Mouse (Mus musculus) embryo, embryonic 11.5 days (tissue): ENCODE data around the gene Slc44a4.
"Not testable (repeated sequence)": the region's sequence is repeated elsewhere in the genome, so short reads cannot be mapped to it uniquely, and the experiment has no call there.

Experiments
- DNase-seq: peaks from one replicate; pipeline ENCODE4 v3.0.0-alpha.2; 2012; ENCODE audit warnings: low read depth, low spot score

The Slc44a4 gene

DNA sequence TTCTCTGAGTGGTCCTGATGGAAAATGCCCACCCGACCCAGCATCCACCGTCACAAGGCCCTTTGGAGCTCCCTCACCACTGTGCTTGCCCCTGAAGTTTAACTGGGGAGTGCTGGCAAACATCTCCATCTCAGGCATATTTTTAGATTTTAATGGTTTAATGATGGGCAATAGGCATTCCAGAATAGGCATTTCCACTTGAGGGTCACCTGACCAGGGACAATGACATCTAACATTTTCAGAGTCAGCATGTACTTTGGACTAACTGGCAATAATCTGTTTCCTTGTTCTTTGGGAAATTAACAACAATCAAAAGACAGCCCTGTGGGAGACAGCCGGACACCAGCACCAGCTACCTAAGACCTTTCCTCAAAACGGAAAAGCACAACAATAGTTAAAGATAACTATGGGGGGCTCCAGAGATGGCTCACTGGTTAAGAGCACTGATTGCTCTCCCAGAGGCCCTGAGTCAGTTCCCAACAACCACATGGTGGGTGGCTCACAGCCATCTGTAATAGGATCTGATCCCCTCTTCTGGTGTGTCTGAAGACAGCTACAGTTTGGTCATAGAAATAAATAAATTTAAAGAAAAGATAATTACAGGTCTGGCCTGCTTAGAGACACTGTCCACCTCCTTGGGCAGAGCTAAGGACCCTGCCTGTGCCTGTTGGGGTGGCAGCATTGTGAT lies 29.0 kb downstream of the Slc44a4 start:
- DNase-seq = no peak

- no peak for DNase-seq
Observed at GRCm38 (mm10) chr17:34944362-34944761, 30.1 kb downstream of the Slc44a4 start.

GRCm38 (mm10) chr17:34946486-34947140 lies 32.3 kb downstream of the Slc44a4 start:
- DNase-seq = no peak

DNA sequence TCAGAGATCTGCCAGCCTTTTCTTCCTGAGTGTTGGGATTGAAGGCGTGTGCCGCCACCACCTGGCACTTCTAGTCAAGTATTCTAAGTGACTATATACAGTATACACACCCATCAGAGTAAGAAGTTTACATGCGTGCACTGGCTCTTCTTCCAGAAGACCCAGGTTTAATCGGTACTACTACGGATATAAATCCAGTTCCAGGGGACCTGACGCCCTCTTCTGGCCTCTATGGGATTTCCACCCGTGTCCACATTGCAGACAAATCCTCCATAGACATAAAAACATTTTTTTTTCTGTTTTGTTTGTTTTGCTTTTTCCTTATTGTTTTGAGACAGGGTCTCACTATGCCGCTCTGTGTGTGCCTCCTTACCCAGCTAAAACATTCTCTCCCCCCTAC lies 33.3 kb downstream of the Slc44a4 start:
- DNase-seq = no peak

DNA sequence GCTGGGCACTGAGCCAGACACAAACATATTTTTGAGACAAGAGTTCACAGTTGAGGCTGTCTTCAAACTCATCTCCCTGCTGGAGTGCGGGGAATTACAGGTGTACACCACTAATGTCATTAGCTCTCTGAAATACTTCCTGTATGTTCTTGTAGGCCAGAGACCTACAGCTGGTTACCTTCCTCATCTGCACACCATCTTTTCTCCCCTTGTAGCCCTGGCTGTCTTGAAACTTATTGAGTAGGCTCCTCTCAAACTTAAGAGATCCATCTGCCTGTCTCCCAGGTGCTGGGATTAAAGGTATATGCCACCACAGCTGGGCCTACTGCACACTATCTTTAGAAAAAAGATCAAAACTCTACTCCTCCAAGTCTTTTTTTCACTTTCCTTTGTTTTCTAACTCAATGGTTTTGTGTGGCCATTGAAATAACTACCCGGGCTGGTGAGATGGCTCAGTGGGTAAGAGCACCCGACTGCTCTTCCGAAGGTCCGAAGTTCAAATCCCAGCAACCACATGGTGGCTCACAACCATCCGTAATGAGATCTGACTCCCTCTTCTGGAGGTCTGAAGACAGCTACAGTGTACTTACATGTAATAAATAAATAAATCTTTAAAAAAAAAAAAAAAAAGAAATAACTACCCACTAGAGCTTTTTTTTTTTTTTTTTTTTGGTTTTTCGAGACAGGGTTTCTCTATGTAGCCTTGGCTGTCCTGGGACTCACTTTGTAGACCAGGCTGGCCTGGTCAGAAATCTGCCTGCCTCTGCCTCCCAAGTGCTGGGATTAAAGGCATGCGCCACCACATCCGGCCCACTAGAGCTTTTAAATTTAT lies 34.7 kb downstream of the Slc44a4 start:
- DNase-seq = not testable (repeated sequence)

- DNase-seq = no peak
Observed at GRCm38 (mm10) chr17:34949553-34949969, 35.3 kb downstream of the Slc44a4 start.

DNA sequence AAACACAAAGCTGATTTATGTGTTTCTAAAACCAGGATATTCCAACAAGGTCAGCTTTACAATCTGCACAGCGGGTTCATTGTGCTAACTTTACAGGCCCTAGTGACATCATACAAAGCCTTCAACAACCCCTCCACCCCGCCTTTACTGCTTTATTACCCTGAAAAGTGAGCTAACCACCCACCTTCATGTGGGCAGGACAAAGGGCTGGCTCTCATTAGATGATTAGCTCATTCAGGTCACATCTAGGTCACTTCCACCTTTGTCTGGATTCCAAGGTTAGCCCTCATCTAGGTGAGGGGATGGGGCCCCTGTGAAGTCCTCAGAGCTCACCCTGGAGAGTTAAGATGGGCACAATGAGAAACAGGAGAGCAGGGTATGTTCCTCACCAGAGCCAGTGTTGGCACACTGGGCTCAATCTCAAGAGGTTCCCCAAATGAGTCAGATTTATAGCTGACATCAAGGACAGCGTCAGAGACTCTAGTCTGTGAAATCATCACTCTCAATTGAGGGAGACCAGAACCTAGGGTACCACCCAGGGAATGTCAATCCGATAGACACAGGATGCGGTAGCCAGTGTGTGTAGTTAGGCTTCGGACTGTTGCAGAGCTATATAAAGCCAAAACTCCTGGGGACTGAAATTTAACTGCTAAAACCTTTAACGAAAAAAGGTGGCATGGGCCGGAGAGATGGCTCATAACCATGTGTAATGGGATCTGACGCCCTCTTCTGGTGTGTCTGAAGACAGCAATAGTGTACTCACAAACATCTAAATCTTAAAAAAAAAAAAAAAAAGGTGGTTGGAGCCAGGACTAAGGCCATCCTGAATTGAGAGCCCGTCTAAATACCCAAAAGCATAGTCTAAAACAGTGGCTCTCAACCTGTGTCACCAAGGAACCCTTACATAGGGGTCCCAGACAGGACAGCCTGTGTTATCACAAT lies 36.5 kb downstream of the Slc44a4 start:
- no peak for DNase-seq

- DNase-seq = no peak
Observed at GRCm38 (mm10) chr17:34951636-34952377, 37.5 kb downstream of the Slc44a4 start.

DNA sequence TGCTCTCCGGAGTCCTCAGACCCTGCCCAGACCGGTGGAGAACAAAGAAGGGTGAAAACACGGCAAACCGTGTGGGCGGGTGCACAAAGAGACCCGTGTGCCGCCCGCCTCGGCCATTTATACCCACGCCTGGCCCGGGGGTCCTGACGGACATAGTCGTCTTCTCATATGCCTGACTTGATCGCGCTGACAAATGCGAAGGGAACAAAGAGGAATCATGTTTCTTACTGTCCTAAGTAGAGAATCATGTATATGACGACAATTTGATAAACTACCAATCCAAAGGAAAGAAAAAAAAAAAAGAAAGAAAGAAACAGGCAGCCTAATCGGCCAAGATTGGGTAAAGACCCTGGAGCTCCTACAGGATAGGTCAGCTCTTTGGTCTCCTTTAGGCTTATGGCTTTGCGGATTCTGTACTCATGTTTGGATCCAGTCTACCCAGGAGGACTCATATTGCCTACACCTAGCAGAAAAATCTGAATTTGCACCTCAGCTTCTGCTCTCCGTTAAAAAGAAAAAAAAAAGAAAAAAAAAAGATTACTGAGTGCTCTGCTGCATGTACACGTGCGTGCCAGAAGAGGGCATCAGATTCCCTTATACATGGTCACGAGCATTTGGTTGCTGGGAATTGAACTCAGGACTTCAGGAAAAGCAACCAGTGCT lies 38.2 kb downstream of the Slc44a4 start:
- DNase-seq = peak; percentile 73

DNA sequence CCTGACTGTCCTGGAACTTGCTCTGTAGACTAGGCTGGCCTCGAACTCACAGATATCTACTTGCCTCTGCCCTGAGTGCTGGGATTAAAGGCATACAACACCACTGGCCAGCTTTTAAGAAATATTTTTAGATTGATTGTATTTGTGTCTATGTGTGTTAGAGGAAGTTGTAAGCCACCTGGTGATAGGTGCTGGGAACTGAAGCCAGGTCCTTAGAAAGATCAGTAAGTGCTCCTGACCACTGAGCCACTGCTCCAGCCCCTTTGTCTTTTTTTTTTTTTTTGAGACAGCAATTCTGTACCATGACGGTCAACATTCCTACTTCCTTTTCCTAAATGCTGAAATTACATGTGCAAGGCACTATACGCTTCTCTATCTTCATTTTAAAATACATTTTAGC lies 39.0 kb downstream of the Slc44a4 start:
- no peak for DNase-seq

DNA sequence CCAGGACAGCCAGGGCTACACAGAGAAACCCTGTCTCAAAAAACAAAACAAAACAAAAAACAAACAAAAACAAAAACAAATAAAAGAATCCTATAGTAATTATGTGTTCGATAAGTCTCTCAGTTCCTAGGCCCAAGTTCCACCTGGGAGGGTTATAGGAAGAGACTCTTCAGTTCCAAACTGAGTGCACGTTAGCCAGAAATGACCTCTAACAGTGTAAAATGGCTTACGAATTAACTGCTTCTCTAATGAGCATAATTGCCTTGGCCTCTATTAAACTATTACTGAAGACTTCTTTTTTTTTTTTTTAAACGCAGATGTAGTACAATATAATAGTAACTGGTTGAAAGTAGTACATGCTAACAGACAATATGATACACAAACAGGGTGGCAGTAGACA lies 39.6 kb downstream of the Slc44a4 start:
- no peak for DNase-seq

DNA sequence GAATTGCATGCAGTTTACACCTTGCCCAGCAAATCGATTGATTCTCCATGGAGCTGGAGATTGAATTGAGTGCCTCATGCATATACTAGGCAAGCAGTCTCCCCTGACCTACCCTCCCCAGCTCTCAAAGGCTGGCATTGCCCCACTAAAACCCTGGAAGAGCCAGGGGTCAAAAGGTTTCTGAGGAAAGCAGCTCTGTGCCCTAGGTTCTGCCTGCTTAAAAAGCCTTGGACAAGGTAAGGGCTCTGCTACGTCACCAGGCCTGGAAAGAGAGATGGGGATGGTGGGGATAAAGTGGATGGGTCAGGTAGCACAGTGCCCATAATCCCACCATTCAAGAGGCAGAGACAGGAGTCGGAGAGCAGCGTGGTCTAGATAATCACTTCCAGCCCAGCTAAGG lies 40.6 kb downstream of the Slc44a4 start:
- no peak for DNase-seq

- no peak for DNase-seq
Observed at GRCm38 (mm10) chr17:34955884-34956283, 41.6 kb downstream of the Slc44a4 start.

DNA sequence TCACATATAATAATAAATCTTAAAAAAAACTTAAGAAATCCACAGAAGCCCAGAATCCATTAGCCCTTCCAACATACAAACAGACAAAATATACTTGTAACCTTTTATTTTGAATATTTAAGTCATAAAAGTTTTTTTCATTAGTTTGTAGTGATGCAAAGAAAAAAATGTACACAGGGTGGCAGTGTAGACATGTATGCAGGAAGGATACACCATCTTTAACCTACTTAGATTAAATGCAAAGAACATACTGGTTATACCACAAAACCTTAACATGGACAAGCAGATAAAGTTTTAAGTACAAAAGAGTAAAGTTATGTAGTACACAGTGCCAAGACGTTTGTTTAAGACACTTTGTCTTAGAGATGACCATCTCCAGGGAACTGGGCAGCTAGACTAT lies 42.1 kb downstream of the Slc44a4 start:
- DNase-seq = no peak

- not testable (repeated sequence) for DNase-seq
Observed at GRCm38 (mm10) chr17:34957291-34957690, 43.0 kb downstream of the Slc44a4 start.

- DNase-seq = not testable (repeated sequence)
Observed at GRCm38 (mm10) chr17:34957966-34958365, 43.7 kb downstream of the Slc44a4 start.

GRCm38 (mm10) chr17:34958734-34959129 lies 44.5 kb downstream of the Slc44a4 start:
- DNase-seq = not testable (repeated sequence)

DNA sequence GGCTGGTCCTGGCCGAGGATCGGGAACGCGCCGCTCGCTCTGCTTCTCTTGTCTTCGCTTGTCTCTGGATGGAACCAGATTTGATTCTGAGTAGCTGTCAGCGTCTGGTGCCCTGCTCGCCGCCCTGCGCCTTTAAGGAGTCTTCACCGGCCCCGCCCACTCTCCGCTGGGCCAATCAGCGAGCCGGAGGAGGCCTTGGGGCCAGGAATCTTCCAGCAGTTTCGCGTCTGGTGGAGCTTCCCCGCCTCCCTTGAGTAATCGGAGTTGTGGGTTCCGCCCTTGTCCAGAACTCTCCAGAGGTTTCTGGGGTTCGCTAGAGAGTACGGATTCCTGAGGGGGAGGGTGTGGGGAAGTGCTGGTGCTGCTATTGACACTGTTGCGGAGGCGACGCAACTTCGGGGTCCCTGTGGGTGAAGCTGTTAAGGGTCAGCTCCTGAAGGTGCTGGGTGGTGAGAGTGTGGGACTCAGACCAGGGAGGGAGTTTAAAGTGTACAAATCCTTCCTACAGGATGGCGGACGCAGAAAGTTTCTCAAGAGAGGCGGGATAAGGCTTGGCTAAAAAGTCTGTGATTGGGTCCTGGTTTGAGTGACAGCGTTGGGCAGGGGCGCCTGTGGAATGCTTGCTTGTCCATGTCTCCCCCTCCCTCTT lies 45.0 kb downstream of the Slc44a4 start, which contains the start of gene Hspa1b:
TSS of gene Hspa1b (minus strand) at position 109 of the 649 bp plus-strand sequence.
- peak; percentile 62 for DNase-seq

- DNase-seq = no peak
Observed at GRCm38 (mm10) chr17:34959881-34960515, 45.7 kb downstream of the Slc44a4 start.
